Mouse (Mus musculus) forebrain, embryonic 10.5 days (tissue): ENCODE results near the gene Cxcl17. TPM values are rescaled to one million over a fixed set of nuclear protein-coding genes. Genes with fewer than 3 reads are reported as not detected.
A peak's percentile ranks its signal among the peaks of the same experiment; 100 is the strongest.

ENCODE experiments used
- DNase-seq: peaks from one replicate; pipeline ENCODE4 v3.0.0-alpha.2; 2017; ENCODE audit warnings: low spot score; ENCODE audit errors: extremely low spot score
- H3K27ac ChIP-seq: fragments of 300-500 bp; sonication (generic); 2 replicates; pipeline ENCODE4 v1.5.1; 2016; ENCODE audit warnings: mild to moderate bottlenecking
- H3K27me3 ChIP-seq: fragments of 300-500 bp; sonication (generic); 2 replicates; pipeline ENCODE4 v1.6.1; 2016; ENCODE audit warnings: mild to moderate bottlenecking; ENCODE audit not compliant: poor library complexity, severe bottlenecking
- H3K36me3 ChIP-seq: fragments of 300-500 bp; sonication (generic); replicated peaks from 2 replicates; pipeline ENCODE4 v1.6.1; 2016; ENCODE audit warnings: mild to moderate bottlenecking, moderate library complexity
- H3K4me1 ChIP-seq: fragments of 300-500 bp; sonication (generic); 2 replicates; pipeline ENCODE4 v1.6.1; 2016
- H3K4me3 ChIP-seq: fragments of 300-500 bp; sonication (generic); 2 replicates; pipeline ENCODE4 v1.5.1; 2016; ENCODE audit warnings: mild to moderate bottlenecking, moderate library complexity
- H3K9me3 ChIP-seq: fragments of 300-500 bp; sonication (generic); 2 replicates; pipeline ENCODE4 v1.6.1; 2016; ENCODE audit warnings: mild to moderate bottlenecking, moderate library complexity
- WGBS: fragments of 180-500 bp; shearing (Covaris S2); methylation state at CpG from one replicate; pipeline ENCODE4 v1.1.7; 2016; 5-methylcytosine and 5-hydroxymethylcytosine counted together
- polyA plus RNA-seq: library from polyadenylated mRNA; unstranded; fragments of >200 nt; fragmentation: Nextera tagmentation; extraction: Ambion mirVana; gene quantifications from 2 replicates; pipeline ENCODE4 v1.2.1, GENCODE M21; 2016

Gene Cxcl17
- polyA plus RNA-seq, 1 experiment from 2014 or later, result 0.71 TPM

- Histone ChIP-seq H3K36me3 (no peaks in the 10 kb centered on the region), H3K4me1 (peaks cover 42% of the 10 kb centered on the region), H3K27ac (peak overlapping the region; percentile 83), H3K27me3 (peaks cover 36% of the 10 kb centered on the region), H3K4me3 (peak overlapping the region; percentile 76), H3K9me3 (no peaks in the 10 kb centered on the region; the same call in 1 of the 2 replicates)
- whole genome bisulfite sequencing, result 2% methylated on average over 22 of the region's 22 CpGs
- DNase-seq, result no peak
Observed at GRCm38 (mm10) chr7:25395186-25395557, 17.5 kb downstream of the Cxcl17 start.

- Histone ChIP-seq H3K4me3 (peak overlapping the region; percentile 76), H3K4me1 (peaks cover 46% of the 10 kb centered on the region), H3K27me3 (peaks cover 36% of the 10 kb centered on the region), H3K9me3 (no peaks in the 10 kb centered on the region; the same call in 1 of the 2 replicates), H3K36me3 (no peaks in the 10 kb centered on the region), H3K27ac (peak overlapping the region; percentile 83)
- 24% methylated on average over 7 of the region's 7 CpGs for WGBS
- DNase-seq, result no peak
Observed at GRCm38 (mm10) chr7:25394754-25395153, 17.9 kb downstream of the Cxcl17 start.

GRCm38 (mm10) chr7:25393451-25394210 lies 19.1 kb downstream of the Cxcl17 start:
- Histone ChIP-seq H3K36me3 (no peaks in the 10 kb centered on the region), H3K4me3 (peak overlapping the region; percentile 76; the same call in 1 of the 2 replicates), H3K9me3 (no peaks in the 10 kb centered on the region; the same call in 1 of the 2 replicates), H3K27me3 (peaks cover 36% of the 10 kb centered on the region), H3K4me1 (peaks cover 46% of the 10 kb centered on the region), H3K27ac (no peak overlapping the region)
- WGBS, result 84% methylated on average over 8 of the region's 8 CpGs
- DNase-seq, result no peak

- 36% methylated on average over 7 of the region's 7 CpGs for WGBS
- peaks cover 46% of the 10 kb centered on the region for H3K4me1 ChIP-seq
- no peak for DNase-seq
Observed at GRCm38 (mm10) chr7:25392851-25393250, 19.8 kb downstream of the Cxcl17 start.

GRCm38 (mm10) chr7:25391856-25392453 lies 20.7 kb downstream of the Cxcl17 start:
- H3K36me3 ChIP-seq, result peaks cover 16% of the 10 kb centered on the region
- peaks cover 46% of the 10 kb centered on the region for H3K4me1 ChIP-seq
- H3K27me3 ChIP-seq, result peaks cover 30% of the 10 kb centered on the region
- no peak overlapping the region for H3K4me3 ChIP-seq
- no peak for DNase-seq
- 68% methylated on average over 2 of the region's 2 CpGs for WGBS
- no peaks in the 10 kb centered on the region; the same call in 1 of the 2 replicates for H3K9me3 ChIP-seq
- no peak overlapping the region for H3K27ac ChIP-seq

More at GRCm38 (mm10) chr7:25392851-25393250, 19.8 kb downstream of the Cxcl17 start:
- Histone ChIP-seq H3K4me3 (no peak overlapping the region), H3K27ac (no peak overlapping the region), H3K27me3 (peaks cover 34% of the 10 kb centered on the region), H3K9me3 (no peaks in the 10 kb centered on the region; the same call in 1 of the 2 replicates), H3K36me3 (peaks cover 7% of the 10 kb centered on the region)

- peaks cover 38% of the 10 kb centered on the region for H3K4me1 ChIP-seq
- H3K4me3 ChIP-seq, result no peak overlapping the region
- H3K9me3 ChIP-seq, result no peaks in the 10 kb centered on the region
- H3K27me3 ChIP-seq, result peaks cover 23% of the 10 kb centered on the region
- WGBS, result 35% methylated on average over 2 of the region's 2 CpGs
- no peak for DNase-seq
- peaks cover 21% of the 10 kb centered on the region for H3K36me3 ChIP-seq
- no peak overlapping the region for H3K27ac ChIP-seq
Observed at GRCm38 (mm10) chr7:25390986-25391385, 21.7 kb downstream of the Cxcl17 start.

GRCm38 (mm10) chr7:25390054-25390770 lies 22.5 kb downstream of the Cxcl17 start:
- Histone ChIP-seq H3K4me1 (peaks cover 36% of the 10 kb centered on the region), H3K4me3 (peak overlapping the region; percentile 6; the same call in 1 of the 2 replicates), H3K27ac (0 out of 2 replicates have a peak overlapping the region, but pooled peaks have one; percentile 16), H3K9me3 (no peaks in the 10 kb centered on the region), H3K27me3 (peaks cover 23% of the 10 kb centered on the region), H3K36me3 (peaks cover 29% of the 10 kb centered on the region)
- WGBS, result 38% methylated on average over 8 of the region's 8 CpGs
- DNase-seq, result no peak

GRCm38 (mm10) chr7:25388916-25389315 lies 23.8 kb downstream of the Cxcl17 start:
- DNase-seq, result no peak
- Histone ChIP-seq H3K4me1 (peaks cover 23% of the 10 kb centered on the region), H3K4me3 (no peak overlapping the region), H3K9me3 (no peaks in the 10 kb centered on the region), H3K27ac (no peak overlapping the region), H3K36me3 (peaks cover 42% of the 10 kb centered on the region), H3K27me3 (peaks cover 14% of the 10 kb centered on the region)
- 87% methylated on average over 7 of the region's 7 CpGs for WGBS

- Histone ChIP-seq H3K27ac (no peak overlapping the region), H3K27me3 (peaks cover 4% of the 10 kb centered on the region; the same call in 1 of the 2 replicates), H3K4me3 (no peak overlapping the region), H3K4me1 (peaks cover 17% of the 10 kb centered on the region), H3K9me3 (no peaks in the 10 kb centered on the region), H3K36me3 (peaks cover 52% of the 10 kb centered on the region)
- 96% methylated on average over 18 of the region's 18 CpGs for WGBS
- DNase-seq, result no peak
Observed at GRCm38 (mm10) chr7:25387811-25388440, 24.8 kb downstream of the Cxcl17 start.

- Histone ChIP-seq H3K27me3 (peaks cover 10% of the 10 kb centered on the region), H3K27ac (no peak overlapping the region), H3K36me3 (peaks cover 59% of the 10 kb centered on the region), H3K4me3 (no peak overlapping the region), H3K9me3 (no peaks in the 10 kb centered on the region), H3K4me1 (peaks cover 12% of the 10 kb centered on the region)
- no peak for DNase-seq
- WGBS, result 91% methylated on average over 12 of the region's 12 CpGs
Observed at GRCm38 (mm10) chr7:25385850-25386555, 26.7 kb downstream of the Cxcl17 start.

- DNase-seq, result no peak
- 94% methylated on average over 12 of the region's 12 CpGs for WGBS
- peaks cover 12% of the 10 kb centered on the region for H3K4me1 ChIP-seq
- peaks cover 17% of the 10 kb centered on the region for H3K27me3 ChIP-seq
- H3K36me3 ChIP-seq, result peaks cover 59% of the 10 kb centered on the region
- no peaks in the 10 kb centered on the region for H3K9me3 ChIP-seq
- no peak overlapping the region for H3K4me3 ChIP-seq
- no peak overlapping the region for H3K27ac ChIP-seq
Observed at GRCm38 (mm10) chr7:25385259-25385658, 27.4 kb downstream of the Cxcl17 start.

- no peak for DNase-seq
Observed at GRCm38 (mm10) chr7:25384818-25385217, 27.9 kb downstream of the Cxcl17 start.

More at GRCm38 (mm10) chr7:25384818-25385217, 27.9 kb downstream of the Cxcl17 start:
- Histone ChIP-seq H3K9me3 (no peaks in the 10 kb centered on the region), H3K27ac (no peak overlapping the region), H3K4me3 (no peak overlapping the region), H3K27me3 (peaks cover 22% of the 10 kb centered on the region), H3K36me3 (peaks cover 59% of the 10 kb centered on the region), H3K4me1 (peaks cover 12% of the 10 kb centered on the region)
- 89% methylated on average over 9 of the region's 9 CpGs for WGBS
